15 mouse cellular contexts compared by ENCODE assay signal in the genomic region with DNA sequence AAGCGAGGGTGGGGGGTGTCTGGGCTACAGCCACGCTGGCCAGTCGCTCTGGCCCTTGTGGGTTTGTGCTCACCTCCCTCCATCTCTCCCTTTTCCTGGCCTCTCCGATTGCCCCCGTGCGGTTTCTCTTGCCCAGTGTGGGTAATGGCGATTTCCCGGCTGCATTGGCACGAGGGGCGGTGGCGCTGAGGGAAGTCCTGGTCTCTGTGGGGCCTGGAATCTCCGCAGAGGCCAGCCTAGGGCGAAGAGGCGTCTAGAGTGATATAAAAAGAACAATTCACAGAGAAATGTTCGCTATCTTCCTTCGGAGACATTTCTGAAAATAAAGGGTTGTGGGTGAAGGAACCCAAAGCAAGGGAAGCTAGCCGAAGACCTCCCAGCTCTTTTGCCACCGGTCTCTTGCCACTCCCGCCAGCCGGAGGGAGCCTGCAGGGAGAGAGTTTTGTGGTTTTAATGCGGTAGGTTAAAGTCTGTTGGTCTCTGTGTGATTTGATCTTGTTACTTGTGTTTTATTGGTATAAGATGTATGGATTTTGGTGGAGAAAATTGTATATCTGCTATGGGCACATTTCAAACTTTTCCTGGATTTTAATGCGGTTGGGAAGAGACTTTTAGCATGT. TPM values are rescaled to one million over a fixed set of nuclear protein-coding genes. Genes with fewer than 3 reads are reported as not detected.
DNase-seq lines count a peak whose midpoint lies in the region; ATAC-seq and TF ChIP-seq lines count a peak whose summit lies in the region.
"Had no signal": no experiment of that assay in that cellular context is flagged by ENCODE, and none has a peak within 500 bp of the region (broad histone marks: within the 10 kb centered on the region; RNA-seq: fewer than 3 reads in every experiment).

No protein-coding gene starts in this region.

- TF ChIP-seq EP300 in CH12.LX (IDR thresholded peaks at IDR 0.05; ENCODE audit: low read length): no peak

- H3K79me2 ChIP-seq in CH12.LX (replicated peaks; ENCODE audit: control insufficient read depth, extremely low read depth, insufficient read depth, poor library complexity, severe bottlenecking): no peaks in the 10 kb centered on the region

- TF ChIP-seq POLR2A in CH12.LX (IDR thresholded peaks at IDR 0.05; ENCODE audit: low read depth, low read length): no peak

- H3K9me3 ChIP-seq in CH12.LX (replicated peaks; ENCODE audit: low read length): no peaks in the 10 kb centered on the region
- no peaks in the 10 kb centered on the region for H3K9me3 ChIP-seq in intestine, embryonic 16.5 days (ENCODE audit: control insufficient read depth, low read length)
- no peaks in the 10 kb centered on the region for H3K9me3 ChIP-seq in limb, embryonic 15.5 days
- H3K9me3 ChIP-seq: forebrain, embryonic 12.5 days had no signal

- no peak for DNase-seq in gastrocnemius, adult 2 months
- no peak for DNase-seq in gastrocnemius, postnatal 4 days (ENCODE audit: low spot score in 2 of 2)
- DNase-seq in CH12.LX (ENCODE audit: extremely low read depth) (no peak), adipocyte (ENCODE audit: low spot score) (no peak)
- no peak for DNase-seq in thymus, postnatal 10 days (ENCODE audit: low spot score in 2 of 2)
- no peak for DNase-seq in urinary bladder, postnatal 36 days (ENCODE audit: low spot score in 2 of 2)
- DNase-seq: heart, adult 18-20 months; liver; lung, postnatal 4 days had no signal

- peak overlapping the region; percentile 69 for H3K4me3 ChIP-seq in gastrocnemius, adult 2 months
- peak overlapping the region; percentile 38 to 62 (median 53) for H3K4me3 ChIP-seq in CH12.LX (replicated peaks in 1 of 3; ENCODE audit: low read depth in 2 of 3, low read length in 2 of 3, poor library complexity in 1 of 3)
- H3K4me3 ChIP-seq in intestine, embryonic 16.5 days (ENCODE audit: low read length): peak overlapping the region; percentile 58
- peak overlapping the region; percentile 28 for H3K4me3 ChIP-seq in limb, embryonic 15.5 days
- H3K4me3 ChIP-seq: forebrain, embryonic 12.5 days; layer of hippocampus, adult 2 months had no signal

- intact Hi-C loops in gastrocnemius, adult 2 months (cut with DNase I): loop anchor here (1.0 kb wide), 1 partner anchor 9 kb away; no protein-coding TSS in a partner anchor

- no peak for ATAC-seq in intestine, embryonic 16.5 days
- no peak for ATAC-seq in limb, embryonic 15.5 days (ENCODE audit: insufficient number of reproducible peaks, low FRiP score, low TSS enrichment, low read depth)

- TF ChIP-seq RAD21 in CH12.LX (IDR thresholded peaks at IDR 0.05; ENCODE audit: low read depth, low read length): no peak

- 7% methylated on average over 22 of the region's 22 CpGs for WGBS in intestine, embryonic 16.5 days
- WGBS in limb, embryonic 15.5 days: 4% methylated on average over 22 of the region's 22 CpGs

- peaks cover 2 to 39% of the 10 kb centered on the region in 2 experiments; a peak in 2 of 4 replicates for H3K4me1 ChIP-seq in CH12.LX (ENCODE audit: control insufficient read depth in 1 of 2, insufficient read depth in 2 of 2)
- H3K4me1 ChIP-seq in intestine, embryonic 16.5 days (ENCODE audit: control insufficient read depth, insufficient read depth, low read length): peaks cover 20% of the 10 kb centered on the region
- H3K4me1 ChIP-seq in limb, embryonic 15.5 days: peaks cover 14% of the 10 kb centered on the region; the same call in 1 of the 2 replicates
- H3K4me1 ChIP-seq: forebrain, embryonic 12.5 days had no signal

- H3K27me3 ChIP-seq in CH12.LX (replicated peaks): peaks cover 92% of the 10 kb centered on the region
- peaks cover 42% of the 10 kb centered on the region for H3K27me3 ChIP-seq in intestine, embryonic 16.5 days (replicated peaks; ENCODE audit: control insufficient read depth, insufficient read depth, low read length)
- peaks cover 98% of the 10 kb centered on the region for H3K27me3 ChIP-seq in limb, embryonic 15.5 days

- no peaks in the 10 kb centered on the region for H3K36me3 ChIP-seq in CH12.LX (replicated peaks in 1 of 2; ENCODE audit: control insufficient read depth in 1 of 2, insufficient read depth in 1 of 2, low read length in 1 of 2)
- H3K36me3 ChIP-seq in intestine, embryonic 16.5 days (ENCODE audit: control insufficient read depth, insufficient read depth, low read length): no peaks in the 10 kb centered on the region
- H3K36me3 ChIP-seq in limb, embryonic 15.5 days: no peaks in the 10 kb centered on the region
- H3K36me3 ChIP-seq: forebrain, embryonic 12.5 days had no signal

- TF ChIP-seq CTCF in gastrocnemius, adult 2 months (IDR thresholded peaks at IDR 0.05): no peak
- no peak for TF ChIP-seq CTCF in CH12.LX (conservative IDR thresholded peaks at IDR 0.05 in 1 of 2, IDR thresholded peaks at IDR 0.05 in 1 of 2; ENCODE audit: low read depth in 2 of 2, low read length in 2 of 2)

- peak overlapping the region; percentile 91 for H3K4me2 ChIP-seq in CH12.LX (ENCODE audit: insufficient read depth, low read depth, poor library complexity, severe bottlenecking)
- H3K4me2 ChIP-seq in intestine, embryonic 16.5 days (ENCODE audit: low read depth, low read length): peak overlapping the region; percentile 65
- no peak overlapping the region for H3K4me2 ChIP-seq in limb, embryonic 15.5 days
- H3K4me2 ChIP-seq: forebrain, embryonic 12.5 days had no signal

- dilution Hi-C loops in CH12.LX (cut with MboI; ENCODE audit: extremely low pct_ligation_motif_present, extremely low pct_unique_long_range_greater_than_20kb, low sequenced_read_pairs): no loop called here

- in situ Hi-C loops in CH12.LX (cut with MboI; ENCODE audit: low pct_ligation_motif_present, low pct_unique_long_range_greater_than_20kb, low sequenced_read_pairs): loop anchor here (10.0 kb wide), 1 partner anchor 571 kb away; no protein-coding TSS in a partner anchor

- peak overlapping the region; percentile 77 for H3K27ac ChIP-seq in gastrocnemius, adult 2 months
- H3K27ac ChIP-seq in CH12.LX (ENCODE audit: insufficient read depth, low read depth): no peak overlapping the region
- peak overlapping the region; percentile 74 for H3K27ac ChIP-seq in intestine, embryonic 16.5 days (ENCODE audit: low read length)
- H3K27ac ChIP-seq in limb, embryonic 15.5 days: no peak overlapping the region
- H3K27ac ChIP-seq: forebrain, embryonic 12.5 days; layer of hippocampus, adult 2 months had no signal

- H3K9ac ChIP-seq in CH12.LX (ENCODE audit: insufficient read depth, low read depth): peak overlapping the region; percentile 82
- peak overlapping the region; percentile 81 for H3K9ac ChIP-seq in intestine, embryonic 16.5 days (ENCODE audit: low read depth, low read length)
- no peak overlapping the region for H3K9ac ChIP-seq in limb, embryonic 15.5 days
- H3K9ac ChIP-seq: forebrain, embryonic 12.5 days had no signal

TF ChIP-seq in CH12.LX, 34 proteins besides CTCF, POLR2A, EP300 and RAD21 (continues in another document):
- TF ChIP-seq E2F4 (IDR thresholded peaks at IDR 0.05; ENCODE audit: insufficient replicate concordance, low read depth, low read length) (no peak), USF2 (conservative IDR thresholded peaks at IDR 0.05; ENCODE audit: low read depth, low read length) (no peak), GABPA (IDR thresholded peaks at IDR 0.05; ENCODE audit: insufficient replicate concordance, low read depth, low read length) (no peak), HCFC1 (IDR thresholded peaks at IDR 0.05; ENCODE audit: low read depth, low read length) (no peak), BHLHE40 (IDR thresholded peaks at IDR 0.05; ENCODE audit: low read depth, low read length) (no peak)

RNA-seq across cellular contexts. Expression of a gene that starts 1.1 kb away (rescaled TPM):
- under 1 TPM; 0.56 to 0.64 TPM for total RNA-seq in gastrocnemius, adult 2 months (2021)
- 1 to 10 TPM in 1 of 2 experiments, under 1 TPM in 1; 0.62 to 1.3 TPM for total RNA-seq in gastrocnemius, postnatal 4 days (2021)
- total RNA-seq in CH12.LX (2012; rRNA removed) (0.34 and 1.1 TPM in 2 replicates), CH12.LX (2014; rRNA removed) (0.12 TPM in 1 of 2 replicates, not detected in the other)
- polyA plus RNA-seq in CH12.LX (2012; ENCODE audit: insufficient read length, low read depth): 0.31 and 0.53 TPM in 2 replicates
- 11.1 and 11.3 TPM in 2 replicates for polyA plus RNA-seq in intestine, embryonic 16.5 days (2015; fragmentation: Nextera tagmentation; extraction: Ambion mirVana)
- 0.31 and 0.55 TPM in 2 replicates for polyA plus RNA-seq in limb, embryonic 15.5 days (2015; fragmentation: Nextera tagmentation; extraction: Ambion mirVana)
- total RNA-seq: heart, adult 18-20 months; layer of hippocampus, adult 2 months; neutrophil, adult 5-6 weeks had no signal
- polyA plus RNA-seq: cortical plate, adult 2 months; forebrain, embryonic 12.5 days had no signal

RNA-seq across cellular contexts. Expression of a gene that starts 7.0 kb away (rescaled TPM):
- total RNA-seq in gastrocnemius, adult 2 months (2021): under 1 TPM; 0.47 to 0.56 TPM
- 1 to 10 TPM; 1.8 to 2.1 TPM for total RNA-seq in gastrocnemius, postnatal 4 days (2021)
- not detected in 2 replicates for total RNA-seq in CH12.LX (2012; rRNA removed)
- total RNA-seq in CH12.LX (2014; rRNA removed): not detected in 2 replicates
- not detected in 2 replicates for polyA plus RNA-seq in CH12.LX (2012; ENCODE audit: insufficient read length, low read depth)
- 10.0 and 11.3 TPM in 2 replicates for polyA plus RNA-seq in intestine, embryonic 16.5 days (2015; fragmentation: Nextera tagmentation; extraction: Ambion mirVana)
- polyA plus RNA-seq in limb, embryonic 15.5 days (2015; fragmentation: Nextera tagmentation; extraction: Ambion mirVana): 3.3 and 4.2 TPM in 2 replicates
- total RNA-seq: heart, adult 18-20 months; layer of hippocampus, adult 2 months; neutrophil, adult 5-6 weeks had no signal
- polyA plus RNA-seq: cortical plate, adult 2 months; forebrain, embryonic 12.5 days had no signal

RNA-seq across cellular contexts. Expression of a gene that starts 9.7 kb away (rescaled TPM):
- total RNA-seq in gastrocnemius, adult 2 months (2021): under 1 TPM; 0.26 to 0.28 TPM
- 1 to 10 TPM in 1 of 2 experiments, under 1 TPM in 1; 0.80 to 1.1 TPM for total RNA-seq in gastrocnemius, postnatal 4 days (2021)
- 0.04 and 0.08 TPM in 2 replicates for total RNA-seq in CH12.LX (2012; rRNA removed)
- not detected in 2 replicates for total RNA-seq in CH12.LX (2014; rRNA removed)
- polyA plus RNA-seq in CH12.LX (2012; ENCODE audit: insufficient read length, low read depth): 0.13 TPM in 1 of 2 replicates, not detected in the other
- 26.4 and 28.7 TPM in 2 replicates for polyA plus RNA-seq in intestine, embryonic 16.5 days (2015; fragmentation: Nextera tagmentation; extraction: Ambion mirVana)
- polyA plus RNA-seq in limb, embryonic 15.5 days (2015; fragmentation: Nextera tagmentation; extraction: Ambion mirVana): 0.60 and 0.73 TPM in 2 replicates
- total RNA-seq: layer of hippocampus, adult 2 months; neutrophil, adult 5-6 weeks had no signal
- polyA plus RNA-seq: cortical plate, adult 2 months; forebrain, embryonic 12.5 days had no signal

RNA-seq across cellular contexts. Expression of a gene that starts 11.7 kb away (rescaled TPM):
- total RNA-seq in gastrocnemius, adult 2 months (2021): under 1 TPM; 0.14 to 0.23 TPM
- total RNA-seq in gastrocnemius, postnatal 4 days (2021): 1 to 10 TPM in 1 of 2 experiments, under 1 TPM in 1; 0.98 to 1.3 TPM
- total RNA-seq in CH12.LX (2012; rRNA removed) (not detected in 2 replicates), CH12.LX (2014; rRNA removed) (not detected in 2 replicates)
- polyA plus RNA-seq in CH12.LX (2012; ENCODE audit: insufficient read length, low read depth): not detected in 2 replicates
- 0.71 and 0.97 TPM in 2 replicates for polyA plus RNA-seq in intestine, embryonic 16.5 days (2015; fragmentation: Nextera tagmentation; extraction: Ambion mirVana)
- 0.36 and 0.37 TPM in 2 replicates for polyA plus RNA-seq in limb, embryonic 15.5 days (2015; fragmentation: Nextera tagmentation; extraction: Ambion mirVana)
- total RNA-seq: heart, adult 18-20 months; layer of hippocampus, adult 2 months; neutrophil, adult 5-6 weeks had no signal
- polyA plus RNA-seq: cortical plate, adult 2 months; forebrain, embryonic 12.5 days had no signal

RNA-seq across cellular contexts. Expression of a gene that starts 22.2 kb away (rescaled TPM):
- total RNA-seq in gastrocnemius, adult 2 months (2021): under 1 TPM in 1 of 2 experiments, not detected in 1; 0.14 TPM
- total RNA-seq in gastrocnemius, postnatal 4 days (2021): 1 to 10 TPM; 1.1 to 1.5 TPM
- total RNA-seq in CH12.LX (2012; rRNA removed): not detected in 2 replicates
- not detected in 2 replicates for total RNA-seq in CH12.LX (2014; rRNA removed)
- not detected in 2 replicates for polyA plus RNA-seq in CH12.LX (2012; ENCODE audit: insufficient read length, low read depth)
- 0.99 and 1.2 TPM in 2 replicates for polyA plus RNA-seq in intestine, embryonic 16.5 days (2015; fragmentation: Nextera tagmentation; extraction: Ambion mirVana)
- 0.98 and 1.4 TPM in 2 replicates for polyA plus RNA-seq in limb, embryonic 15.5 days (2015; fragmentation: Nextera tagmentation; extraction: Ambion mirVana)
- total RNA-seq: heart, adult 18-20 months; layer of hippocampus, adult 2 months; neutrophil, adult 5-6 weeks had no signal
- polyA plus RNA-seq: cortical plate, adult 2 months; forebrain, embryonic 12.5 days had no signal

Comparison
In these comparisons a context has a peak if more than half of its experiments do, and no peak if none do; other contexts are left out.
1. H3K27ac ChIP-seq: peak in gastrocnemius, adult 2 months (single experiment) and intestine, embryonic 16.5 days (single experiment); none in CH12.LX (single experiment) and limb, embryonic 15.5 days (single experiment).
2. Peak in every context shown above with its lines, with median percentiles within 50 percentile points of each other: H3K4me3 ChIP-seq.